Mouse (Mus musculus): ENCODE measurements around the gene Tagln. TPM values are rescaled to one million over a fixed set of nuclear protein-coding genes. Genes with fewer than 3 reads are reported as not detected.

The Tagln gene
- polyA plus RNA-seq, 1 experiment: 18.3 TPM

DNA sequence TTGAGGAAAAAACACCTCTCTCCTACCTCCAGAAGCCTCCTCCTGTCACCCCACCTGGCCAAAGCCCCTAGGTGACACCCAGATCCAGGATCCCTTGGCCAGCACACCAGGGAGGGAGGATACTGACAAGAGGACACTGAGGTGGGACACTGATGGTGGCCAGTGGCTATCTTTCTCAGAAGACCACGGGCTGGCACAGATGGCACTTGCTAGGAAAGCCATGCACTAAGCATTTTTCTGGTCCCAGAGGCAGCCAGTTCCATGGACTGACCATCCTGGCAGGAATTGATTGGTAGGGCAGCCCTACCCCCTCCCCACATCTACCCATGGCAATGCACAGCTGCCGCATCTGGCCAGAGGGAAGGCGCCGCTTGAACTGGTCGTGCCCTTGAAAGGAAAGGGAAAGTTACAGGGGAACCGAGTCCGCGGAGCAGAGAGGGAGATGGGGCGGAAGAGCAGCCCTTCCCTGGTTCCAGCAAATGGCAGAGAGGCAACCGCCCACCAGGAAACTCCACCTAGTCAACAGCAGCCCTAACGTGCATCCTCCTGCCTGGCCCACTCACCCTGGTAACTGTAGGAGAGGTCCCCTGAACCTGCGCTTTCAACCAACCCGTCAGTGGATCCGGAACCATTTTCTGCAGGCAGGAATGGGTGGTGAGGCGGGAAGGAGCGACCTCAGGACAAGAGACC lies 10.5 kb upstream of the Tagln start:
- no peaks in the 10 kb centered on the region for H3K27me3 ChIP-seq (ENCODE audit: control insufficient read depth, insufficient read depth, low read length)
- no peak for TF ChIP-seq CTCF (IDR thresholded peaks at IDR 0.05; ENCODE audit: control insufficient read depth, insufficient read depth, insufficient replicate concordance, low read depth, low read length)
- no peaks in the 10 kb centered on the region; the same call in 1 of the 2 replicates for H3K36me3 ChIP-seq (ENCODE audit: control insufficient read depth, insufficient read depth, low read length)
- H3K4me1 ChIP-seq (ENCODE audit: control insufficient read depth, insufficient read depth, low read length): no peaks in the 10 kb centered on the region; the same call in 1 of the 2 replicates
- H3K4me3 ChIP-seq (ENCODE audit: control insufficient read depth, low read depth, low read length): no peak overlapping the region
- H3K27ac ChIP-seq (ENCODE audit: control insufficient read depth, insufficient read depth, low read depth, low read length): no peak overlapping the region

DNA sequence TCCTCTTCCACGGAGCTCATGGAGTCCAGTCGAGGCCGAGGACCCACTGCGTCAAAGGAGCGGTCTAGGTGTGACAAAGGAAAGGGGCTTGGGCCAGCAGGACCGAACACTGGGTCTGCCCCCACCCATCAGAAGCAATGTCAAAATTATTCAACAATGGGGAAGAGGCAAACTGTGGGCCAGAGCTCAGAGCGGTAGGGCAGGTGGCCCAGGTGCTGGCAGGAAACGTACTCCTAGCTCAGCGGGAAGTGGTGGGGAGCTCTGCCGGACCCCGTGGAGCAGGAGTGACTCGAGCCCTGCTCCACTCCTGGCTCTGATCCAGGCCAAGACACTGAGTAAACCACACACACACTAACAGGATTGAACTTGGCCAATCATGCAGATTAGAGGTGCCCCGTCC lies 9.9 kb upstream of the Tagln start:
- H3K4me3 ChIP-seq (ENCODE audit: control insufficient read depth, low read depth, low read length): no peak overlapping the region
- H3K27me3 ChIP-seq (ENCODE audit: control insufficient read depth, insufficient read depth, low read length): no peaks in the 10 kb centered on the region
- H3K27ac ChIP-seq (ENCODE audit: control insufficient read depth, insufficient read depth, low read depth, low read length): no peak overlapping the region
- H3K36me3 ChIP-seq (ENCODE audit: control insufficient read depth, insufficient read depth, low read length): peaks cover 2% of the 10 kb centered on the region
- TF ChIP-seq POLR2A (IDR thresholded peaks at IDR 0.05; ENCODE audit: control insufficient read depth, low read depth, low read length): no peak
- no peak for TF ChIP-seq CTCF (IDR thresholded peaks at IDR 0.05; ENCODE audit: control insufficient read depth, insufficient read depth, insufficient replicate concordance, low read depth, low read length)
- H3K4me1 ChIP-seq (ENCODE audit: control insufficient read depth, insufficient read depth, low read length): no peaks in the 10 kb centered on the region; the same call in 1 of the 2 replicates

DNA sequence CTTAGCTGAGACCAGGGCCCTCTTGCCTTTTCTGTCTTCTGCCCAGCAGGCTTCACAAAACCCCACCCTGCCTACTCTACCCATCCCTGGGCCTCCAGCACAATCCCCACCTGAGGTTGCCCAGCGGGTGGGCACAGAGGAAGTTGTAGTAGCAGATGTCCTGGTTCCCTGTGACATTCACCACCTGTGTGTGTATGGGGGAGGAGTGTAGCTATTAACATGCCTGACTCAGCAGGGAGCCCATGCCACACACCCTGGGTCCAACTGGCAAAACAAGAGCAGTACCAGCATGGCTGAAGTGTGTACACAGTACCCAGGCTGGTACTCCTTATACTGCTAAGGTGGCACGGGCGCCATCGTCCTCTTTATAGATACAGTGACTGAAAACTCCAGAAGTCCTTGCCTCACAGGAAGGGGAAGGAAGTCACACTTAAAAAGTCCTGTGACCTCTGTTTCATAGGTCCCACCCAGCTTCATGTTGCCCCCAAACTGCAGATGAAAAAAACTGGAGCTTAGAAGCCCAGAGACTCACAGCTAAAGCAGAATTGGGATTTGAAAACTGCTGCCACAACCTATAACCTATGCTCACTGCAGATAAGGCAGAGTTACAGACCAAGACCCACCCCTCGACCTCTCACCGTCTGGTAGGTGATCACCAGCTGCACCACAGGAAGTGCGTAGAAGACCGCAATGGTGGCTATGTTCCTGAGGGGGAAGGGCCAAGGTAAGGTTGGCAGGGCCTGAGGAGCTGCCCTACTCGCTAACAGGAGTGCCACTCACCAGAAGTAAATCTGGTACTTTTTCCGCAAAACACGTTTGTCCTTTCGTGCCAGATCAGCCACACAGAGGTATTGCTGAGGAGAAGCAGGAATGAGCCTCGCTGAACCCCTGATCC lies 8.9 kb upstream of the Tagln start:
- Histone ChIP-seq H3K36me3 (ENCODE audit: control insufficient read depth, insufficient read depth, low read length) (peaks cover 2% of the 10 kb centered on the region), H3K27ac (ENCODE audit: control insufficient read depth, insufficient read depth, low read depth, low read length) (no peak overlapping the region), H3K4me1 (ENCODE audit: control insufficient read depth, insufficient read depth, low read length) (no peaks in the 10 kb centered on the region; the same call in 1 of the 2 replicates), H3K27me3 (ENCODE audit: control insufficient read depth, insufficient read depth, low read length) (no peaks in the 10 kb centered on the region), H3K4me3 (ENCODE audit: control insufficient read depth, low read depth, low read length) (no peak overlapping the region)
- TF ChIP-seq CTCF (IDR thresholded peaks at IDR 0.05; ENCODE audit: control insufficient read depth, insufficient read depth, insufficient replicate concordance, low read depth, low read length): no peak
- TF ChIP-seq POLR2A (IDR thresholded peaks at IDR 0.05; ENCODE audit: control insufficient read depth, low read depth, low read length): no peak

DNA sequence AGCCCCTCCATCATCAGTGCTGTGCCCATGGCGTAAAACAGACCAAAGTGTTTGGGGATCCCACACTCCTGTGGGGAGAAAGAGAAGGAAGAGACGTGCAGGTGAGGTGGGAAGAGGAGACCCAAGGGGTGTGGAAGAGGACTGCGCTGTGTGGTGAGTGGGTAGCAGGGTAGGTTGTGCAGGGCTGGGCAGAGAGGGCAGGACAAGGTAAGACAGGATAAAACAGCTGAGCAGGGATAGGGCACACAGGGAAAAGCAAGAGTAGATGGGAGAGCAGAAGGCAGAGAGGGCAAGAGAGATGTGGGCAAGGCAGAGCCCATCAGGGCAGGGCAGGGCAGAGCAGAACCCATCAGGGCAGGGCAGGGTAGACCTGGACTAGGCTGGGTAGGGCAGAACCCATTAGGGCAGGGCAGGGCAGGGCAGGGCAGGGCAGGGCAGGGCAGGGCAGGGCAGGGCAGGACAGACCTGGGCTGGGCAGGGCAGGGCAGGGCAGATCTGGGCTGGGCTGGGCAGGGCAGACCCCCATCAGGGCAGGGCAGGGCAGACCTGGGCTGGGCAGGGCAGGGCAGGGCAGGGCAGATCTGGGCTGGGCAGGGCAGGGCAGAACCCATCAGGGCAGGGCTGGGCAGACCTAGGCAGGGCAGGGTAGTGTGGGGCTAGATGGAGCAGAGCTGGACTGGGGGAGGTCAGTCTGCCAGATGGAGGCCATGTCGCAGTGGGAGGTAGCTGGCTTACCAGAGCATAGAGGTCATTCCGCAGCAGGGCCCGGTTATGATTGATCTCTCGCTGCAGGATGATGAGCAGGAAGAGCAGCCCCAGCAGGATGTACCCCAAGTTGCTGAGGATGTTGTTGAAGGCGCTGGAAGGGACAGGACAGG lies 8.0 kb upstream of the Tagln start:
- TF ChIP-seq CTCF (IDR thresholded peaks at IDR 0.05; ENCODE audit: control insufficient read depth, insufficient read depth, insufficient replicate concordance, low read depth, low read length) (no peak), POLR2A (IDR thresholded peaks at IDR 0.05; ENCODE audit: control insufficient read depth, low read depth, low read length) (no peak)
- no peaks in the 10 kb centered on the region; the same call in 1 of the 2 replicates for H3K4me1 ChIP-seq (ENCODE audit: control insufficient read depth, insufficient read depth, low read length)
- H3K27ac ChIP-seq (ENCODE audit: control insufficient read depth, insufficient read depth, low read depth, low read length): no peak overlapping the region
- H3K36me3 ChIP-seq (ENCODE audit: control insufficient read depth, insufficient read depth, low read length): peaks cover 2% of the 10 kb centered on the region
- H3K4me3 ChIP-seq (ENCODE audit: control insufficient read depth, low read depth, low read length): no peak overlapping the region
- H3K27me3 ChIP-seq (ENCODE audit: control insufficient read depth, insufficient read depth, low read length): no peaks in the 10 kb centered on the region

DNA sequence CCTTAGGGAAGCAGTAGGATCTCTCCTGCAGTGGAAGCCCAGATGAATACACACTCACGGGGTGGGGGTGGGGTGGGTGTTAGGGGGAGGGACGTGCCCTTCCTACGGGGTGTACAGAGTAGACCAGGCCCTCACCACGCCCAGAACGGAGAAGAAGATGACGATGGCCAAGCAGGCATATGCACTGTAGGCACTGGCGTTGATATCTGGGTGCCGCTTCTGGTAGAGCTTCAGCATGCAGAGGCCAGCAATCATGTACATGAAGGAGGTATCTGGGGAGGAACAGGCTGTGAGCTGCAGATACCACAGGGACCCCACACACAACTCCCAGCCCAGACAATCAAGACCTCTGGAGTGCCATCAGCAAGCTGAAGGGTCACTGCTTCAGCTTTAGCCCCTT lies 7.1 kb upstream of the Tagln start:
- Histone ChIP-seq H3K27me3 (ENCODE audit: control insufficient read depth, insufficient read depth, low read length) (no peaks in the 10 kb centered on the region), H3K4me1 (ENCODE audit: control insufficient read depth, insufficient read depth, low read length) (no peaks in the 10 kb centered on the region; the same call in 1 of the 2 replicates), H3K27ac (ENCODE audit: control insufficient read depth, insufficient read depth, low read depth, low read length) (no peak overlapping the region), H3K4me3 (ENCODE audit: control insufficient read depth, low read depth, low read length) (no peak overlapping the region), H3K36me3 (ENCODE audit: control insufficient read depth, insufficient read depth, low read length) (peaks cover 2% of the 10 kb centered on the region)
- TF ChIP-seq CTCF (IDR thresholded peaks at IDR 0.05; ENCODE audit: control insufficient read depth, insufficient read depth, insufficient replicate concordance, low read depth, low read length) (no peak), POLR2A (IDR thresholded peaks at IDR 0.05; ENCODE audit: control insufficient read depth, low read depth, low read length) (no peak)

- Histone ChIP-seq H3K27me3 (ENCODE audit: control insufficient read depth, insufficient read depth, low read length) (no peaks in the 10 kb centered on the region), H3K27ac (ENCODE audit: control insufficient read depth, insufficient read depth, low read depth, low read length) (no peak overlapping the region), H3K36me3 (ENCODE audit: control insufficient read depth, insufficient read depth, low read length) (peaks cover 2% of the 10 kb centered on the region), H3K4me3 (ENCODE audit: control insufficient read depth, low read depth, low read length) (no peak overlapping the region), H3K4me1 (ENCODE audit: control insufficient read depth, insufficient read depth, low read length) (no peaks in the 10 kb centered on the region; the same call in 1 of the 2 replicates)
- TF ChIP-seq CTCF (IDR thresholded peaks at IDR 0.05; ENCODE audit: control insufficient read depth, insufficient read depth, insufficient replicate concordance, low read depth, low read length) (no peak), POLR2A (IDR thresholded peaks at IDR 0.05; ENCODE audit: control insufficient read depth, low read depth, low read length) (no peak)
Observed at GRCm38 (mm10) chr9:45942464-45942863, 6.6 kb upstream of the Tagln start.
